Mouse (Mus musculus) skeletal muscle tissue, adult 2 months (tissue): ENCODE measurements around the gene Mapt.

Source experiments
- DNase-seq: peaks from one replicate; pipeline ENCODE4 v3.0.0-alpha.2; 2012; ENCODE audit warnings: low read depth, low spot score

The Mapt gene

GRCm38 (mm10) chr11:104379635-104380034, 148.4 kb downstream of the Mapt start:
- no peak for DNase-seq
